Mouse (Mus musculus) gastrocnemius, postnatal 36 days (tissue): ENCODE measurements around the gene Elf5. TPM values are rescaled to one million over a fixed set of nuclear protein-coding genes. Genes with fewer than 3 reads are reported as not detected.

Source experiments
- DNase-seq, 2 experiments: peaks; one replicate each; pipeline ENCODE4 v3.0.0; 2022
- intact Hi-C: fragments of 180-260 bp; cut with DNase I; formaldehyde crosslinking; loops from one replicate; pipeline ENCODE4 v1.15.1; 2025
- total RNA-seq, 2 experiments: library from RNA; stranded (reverse); gene quantifications; 2 replicates each; pipeline ENCODE4 v1.2.3; 2021

The Elf5 gene
- total RNA-seq, 2 experiments from 2014 or later = not detected

- DNase-seq = no peak
- intact Hi-C loops = loop anchor here (10.0 kb wide), 1 partner anchor 259 kb away; no protein-coding TSS in a partner anchor
Observed at GRCm38 (mm10) chr2:103466272-103466671, 54.8 kb downstream of the Elf5 start.

GRCm38 (mm10) chr2:103466984-103467588 is 55.6 kb downstream of the Elf5 start:
- DNase-seq = no peak
- intact Hi-C loops = loop anchor here (10.0 kb wide), 1 partner anchor 258 kb away; no protein-coding TSS in a partner anchor

- intact Hi-C loops = no loop called here
- DNase-seq = no peak
Observed at GRCm38 (mm10) chr2:103473362-103473761, 61.9 kb downstream of the Elf5 start.

GRCm38 (mm10) chr2:103476180-103476579 is 64.7 kb downstream of the Elf5 start:
- no peak for DNase-seq
- intact Hi-C loops = no loop called here

- intact Hi-C loops = no loop called here
- DNase-seq = no peak
Observed at GRCm38 (mm10) chr2:103476657-103477056, 65.2 kb downstream of the Elf5 start.

GRCm38 (mm10) chr2:103477456-103477855 is 66.0 kb downstream of the Elf5 start:
- no peak for DNase-seq
- intact Hi-C loops = no loop called here

GRCm38 (mm10) chr2:103478326-103478725 is 66.8 kb downstream of the Elf5 start:
- DNase-seq = no peak
- intact Hi-C loops = no loop called here

DNA sequence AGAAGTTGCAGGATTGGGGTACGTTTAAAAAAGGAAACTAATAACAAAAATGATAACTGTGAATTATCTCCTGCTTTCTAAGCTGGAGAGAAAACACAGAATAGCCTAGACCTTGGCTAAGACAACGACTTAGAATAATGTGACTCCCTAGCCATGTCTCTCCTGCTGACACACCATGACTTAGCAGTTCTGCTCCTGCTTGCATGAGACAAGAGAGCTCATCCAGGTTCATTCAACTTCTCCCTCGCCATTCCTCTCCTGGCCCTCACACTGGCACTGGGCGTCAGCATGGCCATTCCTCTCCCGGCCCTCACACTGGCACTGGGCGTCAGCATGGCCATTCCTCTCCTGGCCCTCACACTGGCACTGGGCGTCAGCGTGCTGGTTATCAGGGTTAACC is 68.8 kb downstream of the Elf5 start:
- DNase-seq = no peak
- intact Hi-C loops = no loop called here

DNA sequence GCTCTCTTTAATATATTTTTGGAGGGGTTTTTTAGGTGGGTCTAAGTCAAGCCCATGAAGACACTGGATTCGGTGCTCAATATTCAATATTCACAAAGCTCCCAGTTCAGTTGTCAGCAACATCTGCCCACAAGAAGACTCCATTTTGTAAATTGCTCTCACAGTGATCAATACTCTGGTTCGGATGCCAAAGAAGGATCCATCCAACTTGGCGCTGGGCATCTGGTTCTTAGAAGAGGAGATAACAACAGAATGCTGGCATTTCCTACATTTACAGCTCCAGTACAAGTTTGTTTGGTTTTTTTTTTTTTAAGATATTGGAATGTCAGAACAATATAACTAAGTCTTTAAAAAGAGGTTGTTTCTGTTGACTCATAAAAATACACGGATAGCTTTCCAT is 69.4 kb downstream of the Elf5 start:
- no peak for DNase-seq
- intact Hi-C loops = no loop called here

DNA sequence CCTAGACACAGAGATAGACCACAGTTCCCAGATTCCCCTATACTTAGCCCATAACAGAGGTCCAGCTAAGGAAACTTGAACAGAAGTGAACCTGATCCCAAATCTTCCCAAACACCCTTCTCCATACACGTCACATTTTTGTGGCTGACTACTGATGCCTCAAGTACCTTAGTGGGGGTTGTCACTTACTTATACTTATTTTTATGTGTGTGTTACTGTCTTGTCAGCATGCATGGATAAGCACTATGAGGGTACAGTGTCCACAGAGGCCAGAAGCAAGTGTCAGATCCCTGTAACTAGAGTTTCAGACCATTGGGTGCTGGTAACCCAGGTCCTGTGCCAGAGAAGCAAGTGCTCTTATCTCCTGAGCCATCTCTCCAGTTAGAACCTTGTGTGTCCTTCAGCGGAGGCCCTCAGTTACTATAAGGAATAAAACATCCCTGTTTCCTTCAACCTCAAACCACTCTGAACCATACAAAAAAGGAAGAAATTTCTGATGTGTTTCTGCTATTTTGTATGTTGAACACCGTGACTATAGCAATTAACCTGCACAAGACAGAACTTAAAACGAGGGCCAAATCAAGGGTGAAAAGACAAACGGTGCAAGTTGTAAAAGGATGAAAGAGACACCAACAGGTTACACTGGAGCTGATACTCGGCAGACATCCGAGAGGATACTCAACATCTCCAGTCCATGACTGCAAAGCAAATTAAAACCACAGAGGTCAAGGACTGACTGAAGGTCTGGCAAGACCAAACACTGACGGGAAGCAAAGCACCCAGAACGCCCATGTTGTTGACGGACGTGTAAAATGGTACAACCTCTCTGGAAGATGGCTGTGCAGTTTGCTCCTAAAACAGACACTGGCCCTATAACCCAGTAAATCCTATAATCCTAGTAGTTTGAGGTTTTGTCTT is 70.1 kb downstream of the Elf5 start:
- intact Hi-C loops = no loop called here

DNA sequence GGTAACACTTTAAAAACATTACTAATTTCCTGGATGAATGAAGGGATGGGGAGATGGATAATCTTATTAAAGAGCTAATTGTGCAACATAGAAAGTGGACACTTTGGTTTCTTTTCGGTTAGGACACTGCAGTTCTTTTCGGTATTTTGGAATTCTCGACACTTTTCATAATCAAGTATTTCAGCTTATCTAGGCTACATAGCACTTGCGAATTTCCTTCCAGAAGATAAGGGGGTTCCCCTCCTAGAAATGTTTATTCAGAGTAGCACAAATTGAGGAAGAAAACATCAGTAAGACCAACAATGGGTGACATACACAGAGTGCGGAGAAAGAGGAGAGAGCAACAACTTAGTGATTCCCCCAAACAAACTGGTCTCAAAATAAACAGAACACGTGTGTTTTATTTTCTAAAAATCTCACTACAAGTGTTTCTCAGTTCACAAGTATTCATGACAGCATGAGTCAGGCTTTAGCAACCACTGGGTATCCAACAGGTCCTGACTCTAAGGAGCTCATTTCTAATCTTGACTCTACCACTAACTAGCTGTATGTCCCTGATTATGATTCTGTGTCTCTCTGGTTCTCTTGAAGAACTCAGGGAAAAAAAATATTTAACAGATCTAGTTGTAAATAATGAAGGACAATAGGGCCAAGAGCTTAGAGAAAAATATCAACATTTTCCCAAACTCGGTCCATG is 71.9 kb downstream of the Elf5 start:
- intact Hi-C loops = no loop called here
- no peak for DNase-seq

More for the DNA sequence above, 70.1 kb downstream of the Elf5 start:
- no peak for DNase-seq

DNA sequence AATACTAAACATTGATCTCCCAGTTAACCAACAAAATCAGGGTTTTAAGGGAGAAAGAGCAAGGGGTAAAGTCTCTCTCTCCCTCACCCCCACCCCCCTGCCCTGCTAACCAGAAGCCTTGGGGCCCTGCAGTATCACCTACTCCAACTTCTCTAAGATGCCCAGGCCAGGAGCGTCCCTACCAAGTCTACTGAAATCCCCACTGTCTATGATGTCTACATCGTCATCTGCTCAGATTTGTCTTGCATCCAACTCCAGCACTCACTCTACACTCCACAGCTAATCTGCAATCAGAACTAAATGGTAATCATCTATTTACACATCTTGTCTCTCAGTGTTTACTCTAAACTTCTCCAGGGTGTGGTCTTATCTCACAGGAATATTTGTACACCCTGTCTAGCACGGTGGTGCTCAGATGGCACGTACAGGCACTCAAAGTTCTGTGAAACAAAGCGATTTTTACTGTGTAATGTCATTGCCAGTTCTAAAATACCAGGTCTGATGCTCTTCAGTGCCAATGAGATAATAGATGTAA is 72.6 kb downstream of the Elf5 start:
- intact Hi-C loops = no loop called here

GRCm38 (mm10) chr2:103484617-103485401 is 73.3 kb downstream of the Elf5 start, which contains the start of gene Cat:
TSS of gene Cat (minus strand) at chr2:103485160.
- peak; percentile 93 to 98 for DNase-seq

More for the DNA sequence above, 72.6 kb downstream of the Elf5 start:
- DNase-seq = no peak

DNA sequence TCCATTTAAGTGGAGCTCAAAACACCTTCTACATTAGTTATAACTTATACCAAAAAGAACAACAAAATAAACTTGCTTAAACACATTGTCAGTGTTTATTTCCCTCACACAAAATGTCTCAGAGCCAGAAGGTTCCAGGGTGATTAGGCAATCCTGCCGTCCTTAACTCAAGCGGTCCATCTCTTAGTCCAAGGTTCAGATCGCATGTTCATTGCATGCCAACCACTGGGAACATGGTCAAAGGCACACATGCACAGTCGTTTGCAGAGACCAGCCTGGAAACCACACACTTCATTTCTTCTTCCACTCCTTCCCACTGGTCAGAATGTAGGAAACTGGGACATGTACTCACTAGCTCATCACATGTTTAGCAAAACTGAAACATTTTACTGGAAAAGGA is 81.0 kb downstream of the Elf5 start:
- no peak for DNase-seq
- intact Hi-C loops = no loop called here

More at GRCm38 (mm10) chr2:103484617-103485401, 73.3 kb downstream of the Elf5 start, which contains the start of gene Cat:
- intact Hi-C loops = no loop called here

DNA sequence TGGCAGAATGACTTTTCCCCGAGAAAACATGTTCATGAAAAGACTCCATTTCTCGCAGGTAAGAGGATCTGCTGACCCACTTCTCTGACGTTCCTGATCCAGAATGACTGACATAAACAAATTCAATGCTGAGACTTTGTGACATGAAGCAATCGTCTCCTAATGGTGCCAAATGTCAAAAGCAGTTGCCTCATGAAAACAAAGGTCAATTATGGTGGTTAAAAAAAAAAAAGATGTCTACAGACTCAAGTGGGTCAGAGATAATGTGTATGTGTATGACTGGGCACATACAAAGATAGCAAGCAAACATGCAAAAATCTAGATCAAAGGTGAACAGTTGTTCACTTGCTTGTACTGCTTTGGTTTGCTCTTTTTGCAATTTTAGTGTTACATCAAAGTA is 82.3 kb downstream of the Elf5 start:
- DNase-seq = no peak
- intact Hi-C loops = no loop called here

DNA sequence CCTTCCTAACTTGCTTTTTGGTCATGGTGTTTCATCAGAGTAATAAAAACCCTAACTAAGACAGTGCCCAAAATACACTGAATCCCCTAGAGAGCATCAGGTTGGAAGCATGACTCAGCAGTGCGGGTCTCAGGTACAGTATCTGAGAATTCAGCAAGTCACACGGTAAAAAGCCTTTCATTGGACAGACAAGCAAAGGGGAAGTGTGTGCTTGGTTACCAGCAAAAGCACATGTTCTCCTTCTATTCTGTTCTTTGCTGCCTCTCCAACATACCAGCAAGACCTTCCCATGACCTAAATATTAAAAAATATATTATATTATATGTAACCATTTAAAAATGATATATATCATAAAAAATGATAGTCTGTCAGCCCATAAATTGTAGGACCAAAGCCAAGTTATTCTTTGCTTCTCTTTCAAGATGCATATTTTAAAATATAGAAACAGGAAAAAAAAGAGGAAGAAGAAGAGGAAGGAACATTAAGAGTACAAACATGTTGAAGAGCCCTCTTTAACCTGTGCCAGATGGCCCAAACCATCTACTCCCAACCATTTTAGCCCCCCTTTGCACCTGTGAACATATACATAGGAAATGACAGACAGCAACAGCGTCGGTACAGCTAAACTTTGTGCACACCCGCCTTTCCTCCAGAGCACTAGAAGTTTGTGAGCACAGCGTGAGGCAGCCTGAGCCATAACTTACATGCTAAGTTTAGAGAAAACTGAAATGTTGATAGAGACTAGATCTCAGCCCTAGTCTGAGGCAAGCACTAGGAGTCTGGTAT is 84.3 kb downstream of the Elf5 start:
- DNase-seq = no peak
- intact Hi-C loops = no loop called here
